Mouse (Mus musculus): ENCODE results near the gene Pja2.

- TF ChIP-seq CTCF (IDR thresholded peaks at IDR 0.05; ENCODE audit: insufficient read depth, low read depth, low read length) = no peak
- no peak for TF ChIP-seq POLR2A (IDR thresholded peaks at IDR 0.05; ENCODE audit: insufficient read depth, low read depth, low read length)
These were observed 8.0 kb upstream of the Pja2 start for GRCm38 (mm10) chr17:64339752-64340151.

All from olfactory bulb, adult 2 months (tissue).